Mouse (Mus musculus): ENCODE results near the gene Snx33. TPM values are rescaled to one million over a fixed set of nuclear protein-coding genes. Genes with fewer than 3 reads are reported as not detected.

The Snx33 gene
- polyA plus RNA-seq, 1 experiment from 2014 or later: 9.5 TPM

GRCm38 (mm10) chr9:56929496-56929895 lies 1.3 kb upstream of the Snx33 start:
- peaks cover 30% of the 10 kb centered on the region for H3K4me1 ChIP-seq (ENCODE audit: control insufficient read depth, insufficient read depth, low read length)
- H3K36me3 ChIP-seq (ENCODE audit: control insufficient read depth, insufficient read depth, low read length): no peaks in the 10 kb centered on the region
- no peak overlapping the region for H3K9ac ChIP-seq (replicated peaks; ENCODE audit: low read depth, low read length)
- H3K27ac ChIP-seq (ENCODE audit: low read length): no peak overlapping the region
- no peaks in the 10 kb centered on the region for H3K27me3 ChIP-seq (ENCODE audit: control insufficient read depth, insufficient read depth, low read length)
- ATAC-seq (ENCODE audit: insufficient number of reproducible peaks, insufficient read depth, low FRiP score, low read depth): no peak
- H3K4me2 ChIP-seq (replicated peaks; ENCODE audit: low read depth, low read length): no peak overlapping the region
- H3K9me3 ChIP-seq (ENCODE audit: control insufficient read depth, low read depth, low read length): no peaks in the 10 kb centered on the region
- no peak overlapping the region for H3K4me3 ChIP-seq (ENCODE audit: low read depth, low read length)
- WGBS: 26% methylated on average over 4 of the region's 4 CpGs

GRCm38 (mm10) chr9:56927191-56928012 lies 769 bp downstream of the Snx33 start:
- H3K36me3 ChIP-seq (ENCODE audit: control insufficient read depth, insufficient read depth, low read length): peaks cover under 1% of the 10 kb centered on the region
- H3K4me2 ChIP-seq (replicated peaks; ENCODE audit: low read depth, low read length): peak overlapping the region; percentile 89
- peaks cover 44% of the 10 kb centered on the region for H3K4me1 ChIP-seq (ENCODE audit: control insufficient read depth, insufficient read depth, low read length)
- peak overlapping the region; percentile 94 for H3K27ac ChIP-seq (ENCODE audit: low read length)
- peak overlapping the region; percentile 66 for H3K4me3 ChIP-seq (ENCODE audit: low read depth, low read length)
- peak overlapping the region; percentile 71 for H3K9ac ChIP-seq (replicated peaks; ENCODE audit: low read depth, low read length)
- no peaks in the 10 kb centered on the region for H3K9me3 ChIP-seq (ENCODE audit: control insufficient read depth, low read depth, low read length)
- no peaks in the 10 kb centered on the region for H3K27me3 ChIP-seq (ENCODE audit: control insufficient read depth, insufficient read depth, low read length)
- WGBS: under 1% methylated on average over 35 of the region's 35 CpGs
- 0 out of 2 replicates have a peak, but pooled peaks have one; percentile 15 for ATAC-seq (ENCODE audit: insufficient number of reproducible peaks, insufficient read depth, low FRiP score, low read depth)

GRCm38 (mm10) chr9:56926387-56926786 lies 1.8 kb downstream of the Snx33 start:
- H3K9me3 ChIP-seq (ENCODE audit: control insufficient read depth, low read depth, low read length): no peaks in the 10 kb centered on the region
- ATAC-seq (ENCODE audit: insufficient number of reproducible peaks, insufficient read depth, low FRiP score, low read depth): no peak
- no peak overlapping the region; the same call in 1 of the 2 replicates for H3K9ac ChIP-seq (replicated peaks; ENCODE audit: low read depth, low read length)
- WGBS: 76% methylated on average over 10 of the region's 10 CpGs
- peak overlapping the region; percentile 89 for H3K4me2 ChIP-seq (replicated peaks; ENCODE audit: low read depth, low read length)
- H3K4me1 ChIP-seq (ENCODE audit: control insufficient read depth, insufficient read depth, low read length): peaks cover 44% of the 10 kb centered on the region
- H3K4me3 ChIP-seq (ENCODE audit: low read depth, low read length): peak overlapping the region; percentile 66
- peak overlapping the region; percentile 94; the same call in 1 of the 2 replicates for H3K27ac ChIP-seq (ENCODE audit: low read length)
- H3K27me3 ChIP-seq (ENCODE audit: control insufficient read depth, insufficient read depth, low read length): no peaks in the 10 kb centered on the region
- H3K36me3 ChIP-seq (ENCODE audit: control insufficient read depth, insufficient read depth, low read length): peaks cover 9% of the 10 kb centered on the region

GRCm38 (mm10) chr9:56926025-56926360 lies 2.2 kb downstream of the Snx33 start:
- no peak overlapping the region for H3K9ac ChIP-seq (replicated peaks; ENCODE audit: low read depth, low read length)
- peaks cover 9% of the 10 kb centered on the region for H3K36me3 ChIP-seq (ENCODE audit: control insufficient read depth, insufficient read depth, low read length)
- 98% methylated on average over 10 of the region's 10 CpGs for WGBS
- peak overlapping the region; percentile 89 for H3K4me2 ChIP-seq (replicated peaks; ENCODE audit: low read depth, low read length)
- H3K27me3 ChIP-seq (ENCODE audit: control insufficient read depth, insufficient read depth, low read length): no peaks in the 10 kb centered on the region
- no peak overlapping the region for H3K27ac ChIP-seq (ENCODE audit: low read length)
- H3K4me1 ChIP-seq (ENCODE audit: control insufficient read depth, insufficient read depth, low read length): peaks cover 44% of the 10 kb centered on the region
- H3K9me3 ChIP-seq (ENCODE audit: control insufficient read depth, low read depth, low read length): no peaks in the 10 kb centered on the region
- peak overlapping the region; percentile 66; the same call in 1 of the 2 replicates for H3K4me3 ChIP-seq (ENCODE audit: low read depth, low read length)
- ATAC-seq (ENCODE audit: insufficient number of reproducible peaks, insufficient read depth, low FRiP score, low read depth): no peak

GRCm38 (mm10) chr9:56925291-56926024 lies 2.7 kb downstream of the Snx33 start:
- H3K9me3 ChIP-seq (ENCODE audit: control insufficient read depth, low read depth, low read length): no peaks in the 10 kb centered on the region
- peak overlapping the region; percentile 32 for H3K4me3 ChIP-seq (ENCODE audit: low read depth, low read length)
- peaks cover 44% of the 10 kb centered on the region for H3K4me1 ChIP-seq (ENCODE audit: control insufficient read depth, insufficient read depth, low read length)
- 0 out of 2 replicates have a peak overlapping the region, but pooled peaks have one; percentile 8 for H3K9ac ChIP-seq (replicated peaks; ENCODE audit: low read depth, low read length)
- H3K36me3 ChIP-seq (ENCODE audit: control insufficient read depth, insufficient read depth, low read length): peaks cover 9% of the 10 kb centered on the region
- no peak for ATAC-seq (ENCODE audit: insufficient number of reproducible peaks, insufficient read depth, low FRiP score, low read depth)
- H3K27me3 ChIP-seq (ENCODE audit: control insufficient read depth, insufficient read depth, low read length): no peaks in the 10 kb centered on the region
- peak overlapping the region; percentile 89 for H3K4me2 ChIP-seq (replicated peaks; ENCODE audit: low read depth, low read length)
- H3K27ac ChIP-seq (ENCODE audit: low read length): peak overlapping the region; percentile 64; the same call in 1 of the 2 replicates
- WGBS: 62% methylated on average over 26 of the region's 26 CpGs

- Histone ChIP-seq H3K4me3 (ENCODE audit: low read depth, low read length) (peak overlapping the region; percentile 32), H3K4me1 (ENCODE audit: control insufficient read depth, insufficient read depth, low read length) (peaks cover 44% of the 10 kb centered on the region), H3K27me3 (ENCODE audit: control insufficient read depth, insufficient read depth, low read length) (no peaks in the 10 kb centered on the region), H3K9me3 (ENCODE audit: control insufficient read depth, low read depth, low read length) (no peaks in the 10 kb centered on the region), H3K27ac (ENCODE audit: low read length) (peak overlapping the region; percentile 64; the same call in 1 of the 2 replicates), H3K9ac (replicated peaks; ENCODE audit: low read depth, low read length) (peak overlapping the region; percentile 25; the same call in 1 of the 2 replicates), H3K36me3 (ENCODE audit: control insufficient read depth, insufficient read depth, low read length) (peaks cover 12% of the 10 kb centered on the region), H3K4me2 (replicated peaks; ENCODE audit: low read depth, low read length) (peak overlapping the region; percentile 89)
- 12% methylated on average over 7 of the region's 7 CpGs for WGBS
- ATAC-seq (ENCODE audit: insufficient number of reproducible peaks, insufficient read depth, low FRiP score, low read depth): peak; percentile 33; the same call in 1 of the 2 replicates
Measured at GRCm38 (mm10) chr9:56924651-56925027, 3.5 kb downstream of the Snx33 start.

- Histone ChIP-seq H3K4me1 (ENCODE audit: control insufficient read depth, insufficient read depth, low read length) (peaks cover 44% of the 10 kb centered on the region), H3K27me3 (ENCODE audit: control insufficient read depth, insufficient read depth, low read length) (no peaks in the 10 kb centered on the region), H3K9ac (replicated peaks; ENCODE audit: low read depth, low read length) (peak overlapping the region; percentile 25), H3K36me3 (ENCODE audit: control insufficient read depth, insufficient read depth, low read length) (peaks cover 13% of the 10 kb centered on the region), H3K4me3 (ENCODE audit: low read depth, low read length) (peak overlapping the region; percentile 32), H3K9me3 (ENCODE audit: control insufficient read depth, low read depth, low read length) (no peaks in the 10 kb centered on the region), H3K4me2 (replicated peaks; ENCODE audit: low read depth, low read length) (peak overlapping the region; percentile 89), H3K27ac (ENCODE audit: low read length) (peak overlapping the region; percentile 64; the same call in 1 of the 2 replicates)
- no peak for ATAC-seq (ENCODE audit: insufficient number of reproducible peaks, insufficient read depth, low FRiP score, low read depth)
- 45% methylated on average over 8 of the region's 8 CpGs for WGBS
Measured at GRCm38 (mm10) chr9:56923841-56924650, 4.1 kb downstream of the Snx33 start.

- H3K36me3 ChIP-seq (ENCODE audit: control insufficient read depth, insufficient read depth, low read length): peaks cover 22% of the 10 kb centered on the region
- H3K4me3 ChIP-seq (ENCODE audit: low read depth, low read length): no peak overlapping the region
- no peaks in the 10 kb centered on the region for H3K9me3 ChIP-seq (ENCODE audit: control insufficient read depth, low read depth, low read length)
- no peak for ATAC-seq (ENCODE audit: insufficient number of reproducible peaks, insufficient read depth, low FRiP score, low read depth)
- H3K27me3 ChIP-seq (ENCODE audit: control insufficient read depth, insufficient read depth, low read length): no peaks in the 10 kb centered on the region
- H3K4me1 ChIP-seq (ENCODE audit: control insufficient read depth, insufficient read depth, low read length): peaks cover 38% of the 10 kb centered on the region
- 88% methylated on average over 4 of the region's 4 CpGs for WGBS
- H3K4me2 ChIP-seq (replicated peaks; ENCODE audit: low read depth, low read length): no peak overlapping the region
- no peak overlapping the region for H3K9ac ChIP-seq (replicated peaks; ENCODE audit: low read depth, low read length)
- H3K27ac ChIP-seq (ENCODE audit: low read length): no peak overlapping the region
Measured at GRCm38 (mm10) chr9:56922746-56923145, 5.4 kb downstream of the Snx33 start.

Measured in stomach, embryonic 14.5 days (tissue).